Mouse (Mus musculus) neutrophil, adult 5-6 weeks (primary cell): Measurements from ENCODE around the gene Irs2. TPM values are rescaled to one million over a fixed set of nuclear protein-coding genes. Genes with fewer than 3 reads are reported as not detected.
A peak's percentile ranks its signal among the peaks of the same experiment; 100 is the strongest.

Experiments used
- ATAC-seq: fragments of 151-379, 151-347 bp; 2 replicates; pipeline ENCODE4 v1.8.0; 2017; ENCODE audit warnings: mild to moderate bottlenecking, moderate TSS enrichment; ENCODE audit not compliant: insufficient number of reproducible peaks, poor library complexity, low FRiP score, severe bottlenecking; ENCODE audit errors: extremely low read depth
- total RNA-seq: library from RNA; stranded (forward); fragments of 200-1000 nt; gene quantifications from 2 replicates; pipeline ENCODE4 v1.2.3, GENCODE M21; 2017

The Irs2 gene
- total RNA-seq, 1 experiment from 2014 or later: 42.1 TPM

DNA sequence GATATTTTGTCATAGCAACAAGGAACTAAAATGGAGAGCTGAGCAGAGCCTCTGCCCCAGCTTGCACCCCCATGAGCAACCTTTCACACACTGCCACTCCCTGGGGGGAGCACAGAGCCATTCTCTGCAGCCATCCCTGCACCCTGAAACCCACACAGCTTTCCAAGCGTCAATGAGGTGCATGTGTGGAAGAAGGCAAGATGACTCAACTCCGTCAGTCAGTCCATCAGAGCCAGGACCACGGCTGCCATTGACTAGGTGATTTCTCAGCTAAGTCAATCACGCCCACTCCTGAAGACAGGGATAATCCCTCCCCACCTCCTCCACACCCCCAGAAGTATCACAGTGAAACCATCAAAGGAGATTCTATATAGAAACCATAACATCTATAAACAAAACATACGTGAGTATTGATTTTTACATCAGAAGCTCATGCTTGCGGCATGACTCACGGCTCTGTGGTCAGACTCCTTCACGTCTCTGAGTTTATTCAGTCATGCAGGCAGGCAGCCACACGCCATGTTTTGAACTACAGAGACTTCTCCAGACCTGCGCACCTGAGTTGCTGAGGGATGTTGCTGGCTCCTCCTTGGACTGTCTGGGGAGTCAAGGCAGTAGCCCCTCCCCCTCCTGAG lies 14.6 kb downstream of the Irs2 start:
- no peak for ATAC-seq

DNA sequence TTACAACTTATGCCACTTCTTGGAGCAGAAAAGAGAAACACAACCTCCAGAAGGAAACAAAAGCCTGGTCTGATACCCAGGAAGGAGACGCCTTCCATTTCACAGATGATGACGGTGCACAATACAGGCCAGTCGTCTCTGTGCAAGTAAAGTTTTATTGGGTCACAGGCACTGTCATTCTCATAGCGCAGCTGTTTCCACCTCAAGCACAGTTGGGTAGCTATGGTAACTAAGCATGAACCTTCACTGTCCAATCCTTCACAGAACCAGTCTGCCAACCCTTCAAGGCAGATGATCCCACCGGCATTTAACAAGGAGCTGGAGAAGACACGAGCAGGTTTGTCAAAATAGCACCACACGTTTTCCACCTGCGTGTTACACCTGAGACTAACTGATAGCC lies 16.2 kb downstream of the Irs2 start:
- ATAC-seq: no peak

DNA sequence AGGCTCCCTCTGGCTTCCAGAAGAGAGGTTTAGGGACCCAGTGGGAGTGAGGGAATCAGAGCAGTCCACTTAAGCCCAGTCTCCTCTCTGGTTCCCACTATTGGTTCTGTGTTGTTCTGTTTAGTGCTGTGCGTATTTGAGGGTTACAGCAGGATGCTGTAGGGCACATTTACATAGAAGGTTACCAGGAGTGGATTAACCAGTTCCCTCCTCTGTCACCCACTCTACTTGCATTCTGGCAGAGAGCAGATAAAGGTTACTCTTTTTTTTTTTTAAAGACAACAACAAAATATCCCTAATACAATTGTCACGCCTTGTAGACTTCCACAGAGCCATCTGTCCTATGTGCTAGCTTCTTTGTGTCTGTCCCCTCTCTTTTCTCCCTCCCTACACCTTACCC lies 16.9 kb downstream of the Irs2 start:
- no peak for ATAC-seq

DNA sequence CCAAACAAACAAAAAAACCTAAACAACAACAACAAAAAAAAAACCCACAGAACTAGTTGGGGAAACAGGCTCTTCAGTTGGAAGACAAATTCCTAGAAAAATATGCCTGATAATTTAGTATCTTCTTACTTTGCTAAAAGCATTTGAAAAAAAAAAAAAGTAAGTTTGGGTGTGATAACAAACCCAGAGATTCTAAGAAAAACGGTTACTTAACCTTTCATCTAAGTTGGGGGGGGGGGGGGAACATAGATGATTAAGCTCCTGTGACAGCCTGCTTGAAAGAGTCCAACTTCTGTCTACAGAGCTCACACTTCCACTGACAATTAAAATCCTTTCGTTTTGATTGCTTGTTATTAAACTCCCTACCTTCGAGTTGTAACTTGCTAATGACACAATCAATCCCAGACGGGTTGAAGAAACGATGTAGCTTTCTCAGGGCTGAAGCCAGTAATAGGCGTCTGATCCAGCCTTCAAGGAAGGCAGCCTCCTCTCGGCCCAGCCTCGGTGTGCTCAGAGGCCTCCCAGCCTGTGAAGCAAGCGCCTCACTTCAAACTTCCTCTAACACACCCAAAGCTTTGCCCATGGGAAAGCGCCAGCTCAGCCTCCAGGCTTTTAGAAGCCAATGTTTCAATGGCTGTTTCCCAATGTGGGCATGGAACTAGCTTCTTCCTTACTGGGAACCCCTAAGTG lies 17.7 kb downstream of the Irs2 start:
- ATAC-seq: no peak

DNA sequence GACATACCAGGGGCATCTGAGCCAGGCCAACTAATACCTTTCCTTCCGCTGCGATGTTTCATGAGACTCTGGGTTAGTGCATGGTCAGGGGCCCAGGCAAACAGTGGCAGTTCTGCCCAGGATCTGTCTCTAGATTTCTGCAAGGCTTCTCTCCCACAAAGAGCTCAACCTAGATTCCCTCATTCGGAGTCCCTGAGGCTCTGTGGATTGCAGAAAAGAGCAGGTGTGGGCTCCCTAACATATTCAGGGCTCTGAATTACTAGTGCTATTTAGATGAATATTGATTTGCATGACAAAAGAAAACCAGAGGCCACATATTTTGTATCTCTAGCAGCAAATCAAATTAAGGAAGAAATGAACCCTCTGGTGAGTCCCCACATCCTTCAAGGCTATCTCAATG lies 18.3 kb downstream of the Irs2 start:
- ATAC-seq: no peak

DNA sequence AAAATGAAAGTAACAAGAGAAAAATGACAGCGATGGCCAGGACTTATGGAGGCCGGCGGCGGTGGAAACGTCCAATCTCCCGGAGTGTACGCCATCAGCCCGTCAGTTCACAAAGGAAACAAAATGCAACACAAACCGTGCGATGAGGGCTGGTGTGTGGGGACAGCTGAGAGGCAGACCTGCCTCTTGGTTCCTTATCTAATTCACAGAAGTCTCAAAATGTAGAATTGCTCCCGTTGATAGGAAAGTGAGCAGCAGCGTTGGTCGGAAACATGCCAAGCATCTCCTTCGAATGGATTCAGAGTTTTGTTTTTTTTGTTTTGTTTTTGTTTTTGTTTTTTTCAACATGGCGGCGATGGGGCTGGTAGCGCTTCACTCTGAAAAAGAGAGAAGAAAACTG lies 21.6 kb downstream of the Irs2 start:
- ATAC-seq: no peak

DNA sequence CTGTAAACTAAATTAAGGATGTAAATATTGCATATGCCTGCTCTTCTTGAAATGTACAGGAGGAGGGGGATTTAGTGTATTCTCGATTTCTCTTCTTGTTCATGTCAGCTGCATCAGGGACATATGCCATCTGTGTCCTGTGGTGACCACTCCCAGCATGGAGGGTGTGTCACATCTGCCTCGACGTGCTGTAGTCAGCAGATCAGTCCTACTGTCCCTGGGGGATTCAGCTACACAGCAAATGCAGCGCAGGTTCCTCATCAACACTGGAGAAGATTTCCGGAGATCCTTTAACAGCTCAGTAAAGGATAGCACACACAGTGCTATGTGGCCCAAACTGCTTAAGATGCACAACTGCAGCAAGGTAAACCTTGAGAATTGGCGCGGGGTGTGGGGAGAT lies 23.2 kb downstream of the Irs2 start:
- ATAC-seq: no peak

DNA sequence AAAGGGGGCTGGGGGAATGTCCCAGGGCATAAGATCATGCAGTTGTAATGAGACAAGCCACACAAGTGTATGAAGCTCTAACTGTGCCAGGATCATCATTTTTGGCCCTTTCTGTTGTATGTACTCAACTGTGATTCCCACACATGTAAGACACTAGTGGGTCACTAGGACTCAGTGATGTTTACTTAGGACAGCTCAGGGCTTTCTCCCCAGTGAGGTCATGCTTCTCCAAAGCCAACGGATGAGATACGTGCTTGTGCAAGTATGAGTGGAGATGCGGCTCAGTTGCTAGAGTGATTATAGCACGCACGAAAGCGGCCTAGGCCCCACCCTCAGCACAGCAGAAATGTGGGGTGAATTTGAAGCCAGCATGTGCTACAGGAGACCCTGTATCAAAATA lies 27.4 kb downstream of the Irs2 start:
- no peak for ATAC-seq

DNA sequence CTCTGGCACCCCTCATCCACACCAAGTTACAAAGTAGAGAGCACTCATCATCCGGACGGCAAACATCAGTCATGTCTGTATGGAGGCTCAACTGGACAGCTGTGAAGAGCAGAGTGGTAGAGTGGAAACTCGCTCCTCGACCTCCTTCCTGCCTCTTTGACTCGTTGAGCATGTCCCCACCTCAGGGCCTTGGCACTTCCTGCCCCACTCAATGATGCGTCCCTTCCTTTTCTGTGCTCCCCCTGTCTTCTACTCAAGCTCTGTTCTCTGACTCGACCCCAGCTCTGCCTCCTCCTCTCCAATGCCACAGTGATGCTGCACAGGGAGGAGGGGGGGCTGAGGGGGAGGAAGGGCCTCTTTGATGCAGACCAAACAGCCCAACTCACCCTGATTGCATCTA lies 28.3 kb downstream of the Irs2 start:
- ATAC-seq: peak; percentile 66

DNA sequence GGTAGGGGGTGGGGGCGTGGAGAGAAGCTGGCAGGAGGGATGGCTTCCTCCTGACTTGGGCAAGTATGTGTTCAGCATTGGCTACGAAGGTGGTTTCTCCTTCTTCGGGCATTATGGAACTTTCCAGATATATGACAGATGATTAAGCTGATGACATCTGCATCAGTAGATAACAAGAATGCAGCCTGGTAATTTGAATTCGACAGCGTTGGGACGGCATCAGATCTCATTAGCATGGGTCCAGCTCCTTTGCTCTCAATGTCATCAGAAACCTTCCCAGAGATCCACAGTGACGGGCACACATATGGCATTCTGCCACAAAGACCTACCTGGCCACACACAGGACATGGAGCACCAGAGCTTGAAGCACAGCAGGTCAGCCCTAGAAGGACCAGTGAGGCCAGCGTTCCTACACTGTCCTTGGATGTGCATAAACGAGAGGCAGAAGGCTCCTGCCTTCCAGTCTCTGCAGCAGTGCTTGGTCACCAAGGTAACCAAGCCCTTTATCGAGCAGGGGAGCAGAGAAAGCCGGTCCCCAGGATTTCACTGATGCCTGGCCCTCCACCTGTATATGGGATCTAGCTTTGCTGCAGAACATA lies 29.0 kb downstream of the Irs2 start:
- no peak for ATAC-seq

DNA sequence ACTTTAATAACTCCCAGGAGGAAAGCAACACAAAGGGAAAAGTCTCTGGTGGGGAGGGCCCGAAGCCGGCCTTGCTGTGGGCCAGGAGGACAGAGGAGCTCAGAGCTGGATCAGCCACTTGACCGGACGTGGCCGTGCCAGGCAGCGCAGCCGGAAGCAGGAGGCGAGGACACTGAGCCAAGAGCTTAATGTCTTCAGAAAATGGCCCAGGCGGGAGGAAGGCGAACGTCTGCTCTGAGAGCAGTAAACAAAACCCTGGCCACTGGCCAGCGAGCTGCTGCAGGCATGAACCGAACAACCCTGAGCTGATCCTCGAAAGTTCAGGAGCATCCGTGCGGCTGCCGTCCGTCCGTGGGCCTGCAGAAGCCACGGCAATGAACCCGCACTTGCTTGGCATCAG lies 29.9 kb downstream of the Irs2 start:
- no peak for ATAC-seq

DNA sequence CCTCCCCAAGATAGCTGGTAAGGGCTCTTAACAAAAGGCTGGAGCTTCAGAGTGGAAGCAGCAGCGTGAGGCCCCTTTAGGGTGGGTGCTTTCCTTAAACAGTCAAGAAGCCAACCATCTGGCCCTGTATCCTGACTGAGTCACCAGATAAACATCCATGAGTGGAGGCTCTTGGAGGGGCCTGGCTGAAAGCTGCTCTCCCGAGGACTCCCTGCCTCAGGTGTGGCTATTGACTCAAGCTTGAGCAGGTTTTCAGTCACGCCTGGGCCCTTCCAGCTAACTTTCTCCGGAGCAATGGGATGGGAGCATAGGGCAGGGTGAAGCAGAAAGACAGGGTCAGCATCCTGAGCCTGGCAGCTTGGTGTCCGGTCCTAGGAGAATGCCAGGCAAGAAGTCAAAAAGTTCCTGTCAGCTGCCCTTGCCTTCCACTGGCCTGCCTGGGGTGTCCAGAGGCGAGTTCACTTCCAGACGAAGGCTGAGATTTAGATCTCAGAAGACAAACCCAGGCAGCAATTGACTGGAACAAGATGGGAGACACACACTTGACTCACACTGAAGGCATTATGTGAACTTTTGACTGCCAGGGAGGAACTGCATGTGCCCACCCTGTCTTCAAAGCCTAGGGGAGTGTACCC lies 30.4 kb downstream of the Irs2 start:
- no peak for ATAC-seq

DNA sequence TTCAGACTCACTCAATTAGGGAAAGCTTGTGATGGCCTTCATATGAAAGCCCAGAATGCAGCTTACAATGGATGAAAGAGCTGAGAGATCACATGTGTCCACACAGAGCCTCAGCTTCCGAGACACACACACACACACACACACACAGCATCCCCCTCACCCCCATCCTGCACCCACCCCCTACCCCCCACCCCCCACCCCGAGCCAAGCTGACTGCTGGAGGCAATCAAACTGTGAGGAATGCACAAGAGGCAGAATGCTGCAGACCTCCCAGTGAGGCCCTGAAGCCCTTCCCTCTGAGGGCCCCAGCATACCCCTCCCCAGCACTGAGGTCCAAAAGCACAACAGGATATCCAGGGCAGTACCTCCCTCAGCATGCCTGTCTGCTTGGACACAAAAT lies 33.6 kb downstream of the Irs2 start:
- ATAC-seq: no peak

DNA sequence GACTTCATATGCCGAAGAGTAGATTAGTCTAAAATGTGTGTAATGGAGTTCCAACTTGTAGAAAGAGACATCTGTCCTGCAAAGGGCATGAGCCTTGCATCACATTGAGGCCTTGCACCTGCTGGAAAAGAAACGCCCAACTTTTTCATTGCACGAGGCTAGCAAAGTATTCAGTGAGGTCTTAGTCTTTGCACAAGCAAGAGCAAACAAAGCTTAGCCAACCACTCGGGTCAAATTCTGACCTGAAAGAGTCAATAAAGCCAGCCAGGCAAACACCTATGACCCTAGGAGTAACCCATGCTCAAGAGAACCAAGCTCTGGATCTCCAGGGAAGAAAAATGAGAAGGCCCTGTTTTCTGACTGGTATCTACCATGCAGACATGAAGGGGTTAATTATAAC lies 34.1 kb downstream of the Irs2 start:
- no peak for ATAC-seq

DNA sequence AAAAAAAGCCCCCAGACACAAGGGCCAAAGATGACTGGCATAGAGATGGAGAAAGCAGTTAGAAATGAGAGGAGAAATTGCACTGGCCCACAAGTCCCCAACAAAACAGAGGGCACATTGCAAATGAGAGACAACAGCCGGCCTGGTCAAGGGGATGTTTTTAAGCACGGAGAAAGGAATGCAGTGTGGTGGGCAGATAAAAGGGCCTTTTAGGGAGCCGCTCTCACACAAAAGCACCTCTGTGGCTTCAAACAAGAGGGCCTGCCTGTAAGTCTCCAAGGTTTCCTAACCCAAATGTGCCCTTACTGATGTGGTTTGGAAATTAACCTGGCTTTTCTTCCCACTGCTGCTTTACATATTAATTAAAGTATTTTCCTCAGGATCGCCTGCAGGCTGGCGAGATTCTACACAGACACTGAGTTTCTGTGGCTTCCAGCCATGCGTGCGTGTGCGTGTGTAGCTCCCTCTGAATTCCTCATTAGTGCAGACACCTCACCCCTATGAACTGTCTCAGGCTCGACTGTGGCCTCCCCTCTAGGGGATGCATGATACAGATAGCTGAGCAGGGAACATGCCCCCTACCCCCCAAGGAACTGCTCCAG lies 35.3 kb downstream of the Irs2 start:
- no peak for ATAC-seq

DNA sequence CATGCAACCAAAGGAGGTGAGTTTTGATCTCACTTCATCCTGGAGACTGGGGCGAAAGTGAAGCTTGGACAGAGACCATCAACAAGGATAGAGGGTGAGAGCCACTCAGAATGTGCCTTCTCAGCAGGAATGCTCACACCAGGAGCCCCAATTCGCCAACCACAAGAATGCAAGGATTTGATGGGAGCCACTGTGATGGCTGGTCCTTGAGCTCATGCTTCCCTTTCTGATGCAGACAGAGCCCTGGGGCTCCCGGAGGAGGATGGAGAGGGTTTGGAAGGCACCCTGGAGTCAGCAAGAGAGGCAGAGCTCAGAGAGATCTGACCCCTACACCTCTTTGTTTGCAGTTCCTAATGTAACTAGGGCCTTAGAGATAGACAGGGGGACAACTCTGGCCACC lies 36.3 kb downstream of the Irs2 start:
- ATAC-seq: no peak

DNA sequence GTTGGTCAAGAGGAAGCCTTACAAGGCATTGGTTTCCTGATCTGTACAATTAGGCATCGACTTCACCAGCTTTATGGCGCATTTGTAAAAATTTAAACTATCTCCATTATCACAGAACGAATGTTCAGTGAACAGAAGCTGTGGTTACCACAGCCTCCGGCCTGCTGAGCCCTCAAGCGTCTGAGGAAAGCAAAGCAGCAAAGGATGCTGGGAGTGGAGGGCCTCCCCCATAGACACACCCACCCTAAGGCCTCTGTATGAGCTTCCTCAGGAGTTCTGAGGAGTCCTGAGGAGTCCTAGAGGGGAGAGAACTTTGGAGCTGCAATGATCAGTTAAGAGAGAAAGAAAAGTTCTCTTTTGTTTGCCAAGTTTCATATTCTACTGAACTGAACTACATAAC lies 36.7 kb downstream of the Irs2 start:
- ATAC-seq: peak; percentile 55; the same call in 1 of the 2 replicates

DNA sequence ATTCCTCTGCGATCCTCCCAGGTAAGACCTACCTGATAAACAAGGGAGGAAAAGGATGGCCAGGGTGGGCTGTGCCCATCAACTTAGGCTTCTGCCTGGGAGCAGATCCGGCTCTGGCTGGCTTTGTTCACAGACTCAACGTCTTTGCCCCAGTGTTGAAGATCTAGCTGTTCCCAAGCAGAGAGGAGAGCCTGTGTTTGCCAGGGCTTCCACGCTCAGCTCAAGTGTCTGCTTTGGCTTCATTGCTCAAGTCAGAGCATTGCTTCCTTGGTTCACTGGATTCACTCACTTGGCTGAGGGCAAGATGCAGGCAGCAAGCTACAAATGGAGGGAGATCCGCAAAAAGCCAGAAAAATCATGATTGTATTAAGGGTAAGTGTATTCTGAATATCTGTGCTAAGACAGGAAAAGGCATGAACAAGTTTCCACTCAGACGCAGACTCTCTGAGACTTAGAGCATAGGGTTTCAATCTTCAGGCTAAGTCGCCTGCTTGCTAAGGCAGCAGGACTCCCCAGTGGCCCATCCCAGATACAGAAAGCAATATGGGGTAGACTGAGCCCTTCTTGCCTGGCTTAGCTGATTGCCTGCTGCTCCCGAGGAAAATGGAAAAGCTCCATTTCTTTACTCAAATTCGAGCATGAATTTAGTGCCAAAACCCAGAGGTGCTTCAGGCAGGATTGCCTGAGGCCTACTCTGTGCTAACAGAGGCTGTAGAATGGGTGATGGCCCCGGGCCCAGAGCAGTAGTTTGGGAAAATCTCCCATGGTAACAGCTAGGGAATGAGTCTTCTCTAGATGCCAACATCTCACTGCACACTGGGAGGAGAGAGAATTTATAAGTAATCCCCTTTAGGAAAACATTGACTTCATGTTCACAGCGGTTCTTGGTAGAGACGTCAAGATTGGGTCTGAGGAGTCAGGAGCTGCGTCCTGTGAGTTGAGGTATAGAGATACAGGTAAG lies 37.5 kb downstream of the Irs2 start:
- ATAC-seq: no peak

DNA sequence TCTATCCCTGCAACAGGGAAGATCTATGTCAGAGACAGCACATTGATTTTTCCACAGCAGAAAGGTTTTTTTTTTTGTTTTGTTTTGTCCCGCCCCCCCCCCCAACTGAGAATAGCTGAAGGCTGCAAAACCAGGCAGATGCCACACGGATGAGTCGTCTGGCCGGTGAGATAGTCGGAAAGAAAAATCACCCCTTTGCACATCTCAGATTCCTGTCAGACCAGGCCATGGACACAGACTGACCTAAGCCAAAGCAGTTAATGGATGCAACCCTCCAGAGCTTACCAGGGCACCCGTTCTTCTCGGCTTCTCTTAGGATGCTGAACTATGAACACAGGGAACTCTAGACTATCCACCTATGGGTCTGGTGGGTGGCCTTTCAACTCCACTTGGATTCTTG lies 39.6 kb downstream of the Irs2 start:
- ATAC-seq: no peak
